Mouse (Mus musculus): Measurements from ENCODE around the gene Rnf144b. TPM values are rescaled to one million over a fixed set of nuclear protein-coding genes. Genes with fewer than 3 reads are reported as not detected.

Gene Rnf144b
- polyA plus RNA-seq, 1 experiment from 2014 or later: 1.5 TPM

GRCm38 (mm10) chr13:47237376-47237775 is 114.9 kb downstream of the Rnf144b start:
- Histone ChIP-seq H3K9me3 (ENCODE audit: control insufficient read depth, low read depth, low read length) (no peaks in the 10 kb centered on the region), H3K9ac (replicated peaks; ENCODE audit: low read depth, low read length) (no peak overlapping the region), H3K27me3 (ENCODE audit: control insufficient read depth, insufficient read depth, low read length) (no peaks in the 10 kb centered on the region), H3K36me3 (ENCODE audit: control insufficient read depth, insufficient read depth, low read length) (no peaks in the 10 kb centered on the region), H3K4me2 (replicated peaks; ENCODE audit: low read depth, low read length) (no peak overlapping the region), H3K27ac (ENCODE audit: low read length) (no peak overlapping the region), H3K4me3 (ENCODE audit: low read depth, low read length) (no peak overlapping the region), H3K4me1 (ENCODE audit: control insufficient read depth, insufficient read depth, low read length) (no peaks in the 10 kb centered on the region)
- 85% methylated on average over 8 of the region's 8 CpGs for WGBS
- no peak for ATAC-seq (ENCODE audit: insufficient number of reproducible peaks, insufficient read depth, low FRiP score, low read depth)

GRCm38 (mm10) chr13:47238131-47238530 is 115.7 kb downstream of the Rnf144b start:
- H3K4me3 ChIP-seq (ENCODE audit: low read depth, low read length): no peak overlapping the region
- no peaks in the 10 kb centered on the region for H3K27me3 ChIP-seq (ENCODE audit: control insufficient read depth, insufficient read depth, low read length)
- no peaks in the 10 kb centered on the region for H3K9me3 ChIP-seq (ENCODE audit: control insufficient read depth, low read depth, low read length)
- H3K27ac ChIP-seq (ENCODE audit: low read length): no peak overlapping the region
- H3K36me3 ChIP-seq (ENCODE audit: control insufficient read depth, insufficient read depth, low read length): no peaks in the 10 kb centered on the region
- no peaks in the 10 kb centered on the region for H3K4me1 ChIP-seq (ENCODE audit: control insufficient read depth, insufficient read depth, low read length)
- H3K4me2 ChIP-seq (replicated peaks; ENCODE audit: low read depth, low read length): no peak overlapping the region
- H3K9ac ChIP-seq (replicated peaks; ENCODE audit: low read depth, low read length): no peak overlapping the region
- ATAC-seq (ENCODE audit: insufficient number of reproducible peaks, insufficient read depth, low FRiP score, low read depth): no peak
- 88% methylated on average over 17 of the region's 17 CpGs for WGBS

GRCm38 (mm10) chr13:47243569-47243968 is 121.1 kb downstream of the Rnf144b start:
- WGBS: 90% methylated on average over 6 of the region's 6 CpGs
- Histone ChIP-seq H3K4me2 (replicated peaks; ENCODE audit: low read depth, low read length) (no peak overlapping the region), H3K27me3 (ENCODE audit: control insufficient read depth, insufficient read depth, low read length) (no peaks in the 10 kb centered on the region), H3K4me1 (ENCODE audit: control insufficient read depth, insufficient read depth, low read length) (0 out of 2 replicates have a peak, but pooled peaks cover 4% of the 10 kb centered on the region), H3K36me3 (ENCODE audit: control insufficient read depth, insufficient read depth, low read length) (no peaks in the 10 kb centered on the region), H3K4me3 (ENCODE audit: low read depth, low read length) (no peak overlapping the region), H3K9ac (replicated peaks; ENCODE audit: low read depth, low read length) (no peak overlapping the region), H3K9me3 (ENCODE audit: control insufficient read depth, low read depth, low read length) (no peaks in the 10 kb centered on the region), H3K27ac (ENCODE audit: low read length) (no peak overlapping the region)
- ATAC-seq (ENCODE audit: insufficient number of reproducible peaks, insufficient read depth, low FRiP score, low read depth): no peak

GRCm38 (mm10) chr13:47244771-47245170 is 122.3 kb downstream of the Rnf144b start:
- H3K9me3 ChIP-seq (ENCODE audit: control insufficient read depth, low read depth, low read length): no peaks in the 10 kb centered on the region
- no peak overlapping the region for H3K4me3 ChIP-seq (ENCODE audit: low read depth, low read length)
- 69% methylated on average over 11 of the region's 11 CpGs for WGBS
- no peak overlapping the region for H3K4me2 ChIP-seq (replicated peaks; ENCODE audit: low read depth, low read length)
- ATAC-seq (ENCODE audit: insufficient number of reproducible peaks, insufficient read depth, low FRiP score, low read depth): no peak
- 0 out of 2 replicates have a peak, but pooled peaks cover 4% of the 10 kb centered on the region for H3K4me1 ChIP-seq (ENCODE audit: control insufficient read depth, insufficient read depth, low read length)
- no peaks in the 10 kb centered on the region for H3K27me3 ChIP-seq (ENCODE audit: control insufficient read depth, insufficient read depth, low read length)
- no peaks in the 10 kb centered on the region for H3K36me3 ChIP-seq (ENCODE audit: control insufficient read depth, insufficient read depth, low read length)
- no peak overlapping the region for H3K9ac ChIP-seq (replicated peaks; ENCODE audit: low read depth, low read length)
- H3K27ac ChIP-seq (ENCODE audit: low read length): no peak overlapping the region

- H3K4me1 ChIP-seq (ENCODE audit: control insufficient read depth, insufficient read depth, low read length): 0 out of 2 replicates have a peak, but pooled peaks cover 4% of the 10 kb centered on the region
- H3K27ac ChIP-seq (ENCODE audit: low read length): no peak overlapping the region
- ATAC-seq (ENCODE audit: insufficient number of reproducible peaks, insufficient read depth, low FRiP score, low read depth): no peak
- no peaks in the 10 kb centered on the region for H3K36me3 ChIP-seq (ENCODE audit: control insufficient read depth, insufficient read depth, low read length)
- H3K9ac ChIP-seq (replicated peaks; ENCODE audit: low read depth, low read length): no peak overlapping the region
- 45% methylated on average over 10 of the region's 10 CpGs for WGBS
- H3K4me2 ChIP-seq (replicated peaks; ENCODE audit: low read depth, low read length): no peak overlapping the region
- H3K4me3 ChIP-seq (ENCODE audit: low read depth, low read length): no peak overlapping the region
- no peaks in the 10 kb centered on the region for H3K9me3 ChIP-seq (ENCODE audit: control insufficient read depth, low read depth, low read length)
- H3K27me3 ChIP-seq (ENCODE audit: control insufficient read depth, insufficient read depth, low read length): no peaks in the 10 kb centered on the region
Measured at GRCm38 (mm10) chr13:47246459-47246858, 124.0 kb downstream of the Rnf144b start.

- H3K4me1 ChIP-seq (ENCODE audit: control insufficient read depth, insufficient read depth, low read length): 0 out of 2 replicates have a peak, but pooled peaks cover 4% of the 10 kb centered on the region
- 58% methylated on average over 13 of the region's 13 CpGs for WGBS
- H3K9ac ChIP-seq (replicated peaks; ENCODE audit: low read depth, low read length): no peak overlapping the region
- no peak for ATAC-seq (ENCODE audit: insufficient number of reproducible peaks, insufficient read depth, low FRiP score, low read depth)
- no peak overlapping the region for H3K4me2 ChIP-seq (replicated peaks; ENCODE audit: low read depth, low read length)
- H3K4me3 ChIP-seq (ENCODE audit: low read depth, low read length): no peak overlapping the region
- H3K27me3 ChIP-seq (ENCODE audit: control insufficient read depth, insufficient read depth, low read length): no peaks in the 10 kb centered on the region
- H3K27ac ChIP-seq (ENCODE audit: low read length): no peak overlapping the region
- H3K36me3 ChIP-seq (ENCODE audit: control insufficient read depth, insufficient read depth, low read length): no peaks in the 10 kb centered on the region
- H3K9me3 ChIP-seq (ENCODE audit: control insufficient read depth, low read depth, low read length): no peaks in the 10 kb centered on the region
Measured at GRCm38 (mm10) chr13:47247156-47247800, 124.8 kb downstream of the Rnf144b start.

- no peak overlapping the region for H3K4me3 ChIP-seq (ENCODE audit: low read depth, low read length)
- no peaks in the 10 kb centered on the region for H3K9me3 ChIP-seq (ENCODE audit: control insufficient read depth, low read depth, low read length)
- no peak for ATAC-seq (ENCODE audit: insufficient number of reproducible peaks, insufficient read depth, low FRiP score, low read depth)
- WGBS: 79% methylated on average over 8 of the region's 8 CpGs
- 0 out of 2 replicates have a peak, but pooled peaks cover 4% of the 10 kb centered on the region for H3K4me1 ChIP-seq (ENCODE audit: control insufficient read depth, insufficient read depth, low read length)
- H3K9ac ChIP-seq (replicated peaks; ENCODE audit: low read depth, low read length): no peak overlapping the region
- no peak overlapping the region for H3K4me2 ChIP-seq (replicated peaks; ENCODE audit: low read depth, low read length)
- H3K36me3 ChIP-seq (ENCODE audit: control insufficient read depth, insufficient read depth, low read length): no peaks in the 10 kb centered on the region
- no peak overlapping the region for H3K27ac ChIP-seq (ENCODE audit: low read length)
- no peaks in the 10 kb centered on the region for H3K27me3 ChIP-seq (ENCODE audit: control insufficient read depth, insufficient read depth, low read length)
Measured at GRCm38 (mm10) chr13:47248289-47249010, 126.0 kb downstream of the Rnf144b start.

- no peak overlapping the region for H3K4me2 ChIP-seq (replicated peaks; ENCODE audit: low read depth, low read length)
- H3K9ac ChIP-seq (replicated peaks; ENCODE audit: low read depth, low read length): no peak overlapping the region
- WGBS: 67% methylated on average over 1 of the region's 1 CpGs
- no peak for ATAC-seq (ENCODE audit: insufficient number of reproducible peaks, insufficient read depth, low FRiP score, low read depth)
- no peaks in the 10 kb centered on the region for H3K9me3 ChIP-seq (ENCODE audit: control insufficient read depth, low read depth, low read length)
- H3K36me3 ChIP-seq (ENCODE audit: control insufficient read depth, insufficient read depth, low read length): no peaks in the 10 kb centered on the region
- 0 out of 2 replicates have a peak, but pooled peaks cover 4% of the 10 kb centered on the region for H3K4me1 ChIP-seq (ENCODE audit: control insufficient read depth, insufficient read depth, low read length)
- H3K27me3 ChIP-seq (ENCODE audit: control insufficient read depth, insufficient read depth, low read length): no peaks in the 10 kb centered on the region
- no peak overlapping the region for H3K27ac ChIP-seq (ENCODE audit: low read length)
- no peak overlapping the region for H3K4me3 ChIP-seq (ENCODE audit: low read depth, low read length)
Measured at GRCm38 (mm10) chr13:47250615-47251014, 128.2 kb downstream of the Rnf144b start.
